In genomic region chr4:83350719-83351118, GRCm38 (mm10) we compare ENCODE assay signal across 8 mouse cellular contexts. TPM values are rescaled to one million over a fixed set of nuclear protein-coding genes. Genes with fewer than 3 reads are reported as not detected.
DNase-seq lines count a peak whose midpoint lies in the region; ATAC-seq lines count a peak whose summit lies in the region.

No protein-coding gene starts in this region.

- H3K9ac ChIP-seq in midbrain, embryonic 14.5 days (replicated peaks; ENCODE audit: low read length), result no peak overlapping the region
- no peak overlapping the region for H3K9ac ChIP-seq in heart, embryonic 14.5 days (ENCODE audit: low read length)

- no peak overlapping the region for H3K4me2 ChIP-seq in midbrain, embryonic 14.5 days (ENCODE audit: low read length)
- no peak overlapping the region for H3K4me2 ChIP-seq in heart, embryonic 14.5 days (ENCODE audit: low read length)

- H3K27me3 ChIP-seq in midbrain, embryonic 14.5 days (ENCODE audit: control insufficient read depth, insufficient read depth, low read length), result no peaks in the 10 kb centered on the region
- H3K27me3 ChIP-seq in midbrain, embryonic 10.5 days (ENCODE audit: low read depth, poor library complexity, severe bottlenecking), result no peaks in the 10 kb centered on the region
- peaks cover 5% of the 10 kb centered on the region for H3K27me3 ChIP-seq in heart, embryonic 14.5 days (ENCODE audit: control insufficient read depth, insufficient read depth, low read length)

- no peaks in the 10 kb centered on the region for H3K4me1 ChIP-seq in midbrain, embryonic 14.5 days (ENCODE audit: control insufficient read depth, insufficient read depth, low read length)
- H3K4me1 ChIP-seq in midbrain, embryonic 10.5 days, result no peaks in the 10 kb centered on the region
- H3K4me1 ChIP-seq in heart, embryonic 14.5 days (ENCODE audit: control insufficient read depth in 2 of 2, insufficient read depth in 2 of 2, low read length in 2 of 2), result peaks cover 0 to 4% of the 10 kb centered on the region in 2 experiments; a peak in 2 of 4 replicates

- H3K36me3 ChIP-seq in midbrain, embryonic 14.5 days (ENCODE audit: control insufficient read depth, insufficient read depth, low read length), result no peaks in the 10 kb centered on the region
- H3K36me3 ChIP-seq in midbrain, embryonic 10.5 days, result no peaks in the 10 kb centered on the region
- no peaks in the 10 kb centered on the region for H3K36me3 ChIP-seq in heart, embryonic 14.5 days (ENCODE audit: control insufficient read depth, insufficient read depth, low read length)

- no peak overlapping the region for H3K27ac ChIP-seq in midbrain, embryonic 14.5 days (replicated peaks; ENCODE audit: low read depth, low read length)
- no peak overlapping the region for H3K27ac ChIP-seq in midbrain, embryonic 10.5 days (replicated peaks)
- no peak overlapping the region for H3K27ac ChIP-seq in heart, embryonic 14.5 days (replicated peaks in 1 of 2; ENCODE audit: control insufficient read depth in 1 of 2, insufficient read depth in 1 of 2, low read depth in 2 of 2, low read length in 2 of 2)

- H3K9me3 ChIP-seq in midbrain, embryonic 14.5 days (ENCODE audit: control insufficient read depth, low read length), result no peaks in the 10 kb centered on the region
- no peaks in the 10 kb centered on the region for H3K9me3 ChIP-seq in midbrain, embryonic 10.5 days (replicated peaks)
- no peaks in the 10 kb centered on the region for H3K9me3 ChIP-seq in heart, embryonic 14.5 days (ENCODE audit: control insufficient read depth, low read length)

- no peak overlapping the region for H3K4me3 ChIP-seq in midbrain, embryonic 14.5 days (replicated peaks; ENCODE audit: low read depth, low read length)
- H3K4me3 ChIP-seq in midbrain, embryonic 10.5 days, result no peak overlapping the region
- no peak overlapping the region for H3K4me3 ChIP-seq in heart, embryonic 14.5 days (ENCODE audit: control insufficient read depth in 1 of 2, insufficient read depth in 1 of 2, low read depth in 1 of 2, low read length in 2 of 2)

- ATAC-seq in midbrain, embryonic 14.5 days (ENCODE audit: low FRiP score, low TSS enrichment), result no peak
- peak; percentile 54; the same call in 1 of the 2 replicates for ATAC-seq in heart, embryonic 14.5 days (ENCODE audit: insufficient number of reproducible peaks, insufficient read depth, low FRiP score, low read depth)
- no peak for ATAC-seq in monocyte, adult 5-6 weeks (replicated peaks; ENCODE audit: insufficient number of reproducible peaks, low FRiP score, low TSS enrichment, poor library complexity, severe bottlenecking)

- 65% methylated on average over 6 of the region's 6 CpGs for WGBS in midbrain, embryonic 14.5 days
- 81% methylated on average over 6 of the region's 6 CpGs for WGBS in midbrain, embryonic 10.5 days
- WGBS in heart, embryonic 14.5 days, result 40% methylated on average over 6 of the region's 6 CpGs

- DNase-seq in midbrain, embryonic 14.5 days, result peak; percentile 71
- DNase-seq in midbrain, embryonic 10.5 days (ENCODE audit: low spot score), result no peak
- DNase-seq in cerebellum, postnatal 25 days, result peak; percentile 66 to 80
- peak; percentile 63 for DNase-seq in left cerebral cortex, adult 11 months (ENCODE audit: low spot score)
- peak; percentile 64 for DNase-seq in ovary, postnatal 14 days (ENCODE audit: low spot score)
- no peak for DNase-seq in embryo, embryonic 10 days (ENCODE audit: low spot score)

RNA-seq across cellular contexts. Expression of gene Ttc39b, which starts 26.7 kb away (rescaled TPM):
- 5.9 and 6.1 TPM in 2 replicates for polyA plus RNA-seq in midbrain, embryonic 14.5 days (2014; fragmentation: Nextera tagmentation; extraction: Ambion mirVana)
- polyA plus RNA-seq in midbrain, embryonic 10.5 days (2016; fragmentation: Nextera tagmentation; extraction: Ambion mirVana), result 1.8 and 2.6 TPM in 2 replicates
- 2.5 and 3.5 TPM in 2 replicates for polyA plus RNA-seq in heart, embryonic 14.5 days (2014; fragmentation: Nextera tagmentation; extraction: Ambion mirVana)
- total RNA-seq in monocyte, adult 5-6 weeks (2017), result 21.4 to 51.4 TPM (median 30.0 TPM) in 3 replicates

Comparison
In these comparisons a context has a peak if more than half of its experiments do, and no peak if none do; other contexts are left out.
1. DNase-seq: peak in midbrain, embryonic 14.5 days (single experiment), cerebellum, postnatal 25 days (2 of 2), left cerebral cortex, adult 11 months (single experiment) and ovary, postnatal 14 days (single experiment); none in midbrain, embryonic 10.5 days (single experiment) and embryo, embryonic 10 days (single experiment).